Mouse (Mus musculus) adrenal gland, adult 18-20 months (tissue): ENCODE measurements at regions not wholly inside any gene's neighbourhood (a gene's known extent, or its start where the extent isn't known, plus 50 kb on each side); places are given as distances from the start of the nearest gene placed in this dataset.

Experiments
- DNase-seq, 2 experiments: peaks; one replicate each; pipeline ENCODE4 v3.0.0; 2021 to 2022; ENCODE audit warnings: low spot score in 2 of 2

DNA sequence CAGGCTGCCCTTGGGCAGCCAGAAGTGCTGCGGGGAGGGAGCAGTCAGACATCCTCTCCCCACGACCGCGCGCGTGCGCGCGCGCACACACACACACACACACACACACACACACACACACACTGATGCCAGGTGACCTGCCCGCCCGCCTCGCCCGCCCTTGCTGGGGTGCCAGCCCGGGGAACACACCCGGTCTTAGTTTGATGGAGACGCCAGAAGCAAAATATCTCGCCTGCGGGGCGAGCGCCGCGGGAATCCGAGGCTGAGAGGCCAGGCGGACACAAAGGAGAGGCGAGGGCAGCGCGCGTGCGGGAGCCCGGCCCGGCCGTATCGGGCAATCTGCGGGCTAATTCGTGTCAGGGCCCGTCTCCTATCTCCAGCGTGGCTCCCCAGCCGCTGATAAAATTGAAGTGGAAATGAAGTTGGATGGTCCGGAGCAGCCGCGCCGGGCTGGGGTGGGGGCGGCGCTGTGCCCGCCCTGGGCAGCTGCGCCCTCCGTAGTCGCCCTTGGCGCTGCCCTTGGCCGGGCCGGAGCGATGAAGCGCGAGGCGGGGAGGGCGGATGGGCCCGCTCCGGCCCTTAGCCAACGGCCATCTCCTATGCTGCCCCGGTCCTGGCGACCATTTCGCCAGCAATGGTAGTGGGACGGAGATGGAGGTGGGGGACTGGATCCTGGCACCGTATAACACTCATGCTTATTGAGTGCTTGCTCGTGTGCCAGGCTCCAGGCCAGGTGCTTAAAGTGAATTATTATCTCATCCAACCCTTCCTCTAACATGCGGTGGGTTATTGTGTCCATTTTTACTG, 117.2 kb upstream of the Lhx1 start:
- peak in 1 of 2 experiments; percentile 28 for DNase-seq

GRCm38 (mm10) chr11:84641601-84642000, 116.3 kb upstream of the Lhx1 start:
- DNase-seq: no peak

DNA sequence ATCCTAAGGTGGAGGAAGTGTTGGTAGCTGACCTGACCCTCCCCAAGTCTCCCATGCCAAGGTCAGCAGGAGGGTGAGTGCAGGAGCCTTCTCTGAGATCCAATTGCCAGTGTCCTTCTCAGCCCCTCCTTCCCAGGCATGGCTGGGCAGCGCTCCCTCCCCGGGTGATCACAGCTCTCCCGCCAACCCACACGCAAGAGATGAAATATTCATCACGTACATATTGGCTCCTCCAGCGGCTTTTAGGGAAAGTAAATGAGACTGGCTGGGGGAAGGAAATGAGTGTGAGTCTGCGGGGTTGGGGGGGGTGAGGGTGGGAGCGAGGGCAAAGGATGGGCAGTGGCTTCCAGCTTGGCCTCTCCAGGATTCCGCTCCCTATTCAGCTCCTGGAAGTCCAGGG, 113.0 kb upstream of the Lhx1 start:
- no peak for DNase-seq

DNA sequence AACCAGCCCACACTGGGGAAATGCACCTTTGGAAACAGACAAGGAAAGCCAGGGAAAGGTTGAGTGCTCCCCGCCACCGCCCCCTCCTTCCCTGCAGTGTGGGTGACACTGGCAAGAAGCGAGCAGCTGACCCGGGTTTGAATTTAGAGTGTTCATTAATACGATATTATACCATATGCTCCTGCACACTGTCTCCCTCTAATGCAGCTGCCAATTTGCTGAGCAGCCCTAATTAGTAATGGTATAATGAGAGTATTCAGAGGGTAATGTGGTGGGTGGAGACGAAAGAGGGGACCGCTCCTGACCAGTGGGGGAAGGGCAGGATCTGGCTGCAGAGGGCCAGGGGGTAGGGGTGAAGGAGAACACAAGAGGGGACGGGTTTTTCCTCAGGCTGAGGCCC, 111.9 kb upstream of the Lhx1 start:
- DNase-seq: no peak

DNA sequence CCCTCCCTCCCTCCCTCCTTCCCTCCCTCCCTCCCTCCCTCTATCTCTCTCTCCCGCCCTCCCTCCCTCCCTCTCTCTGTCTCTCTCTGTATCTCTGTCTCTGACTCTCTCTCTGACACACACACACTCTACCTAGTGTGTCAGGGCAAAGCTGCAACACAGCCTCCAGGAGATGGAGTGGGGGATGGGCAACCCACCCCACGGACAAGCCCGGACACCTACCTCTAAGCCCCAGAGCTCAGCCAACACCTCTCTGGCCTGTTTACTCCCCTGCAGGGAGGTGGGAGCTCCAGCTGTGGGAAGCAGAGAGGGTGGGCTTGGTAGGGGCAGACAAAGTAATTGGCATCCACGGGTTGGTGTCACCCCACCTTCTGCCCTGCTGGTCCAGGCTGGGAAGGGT, 109.7 kb upstream of the Lhx1 start:
- DNase-seq: no peak

GRCm38 (mm10) chr11:84633300-84633699, 108.0 kb upstream of the Lhx1 start:
- DNase-seq: no peak

DNA sequence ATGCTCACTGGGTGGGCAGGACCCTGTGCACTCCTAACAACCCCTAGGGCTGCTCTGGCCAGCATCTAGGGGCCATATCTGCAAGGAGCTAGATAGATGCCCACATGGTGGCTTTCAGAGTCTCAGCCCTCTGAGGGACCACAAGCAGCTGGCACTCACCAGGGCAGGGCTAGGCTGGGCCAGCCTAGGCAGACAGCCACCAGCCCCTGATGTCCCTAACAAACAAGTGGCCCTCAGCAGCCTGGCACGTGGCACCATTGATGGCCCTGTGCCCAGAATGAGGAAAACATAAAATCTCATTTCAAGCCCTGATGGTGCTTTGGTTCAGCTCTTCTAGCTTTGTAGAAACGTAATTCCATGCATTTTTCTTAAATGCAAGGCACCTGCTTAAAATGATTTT, 102.8 kb upstream of the Lhx1 start:
- no peak for DNase-seq

GRCm38 (mm10) chr11:84627685-84628084, 102.3 kb upstream of the Lhx1 start:
- DNase-seq: no peak

- DNase-seq: no peak
These were observed 101.9 kb upstream of the Lhx1 start for GRCm38 (mm10) chr11:84627259-84627658.

DNA sequence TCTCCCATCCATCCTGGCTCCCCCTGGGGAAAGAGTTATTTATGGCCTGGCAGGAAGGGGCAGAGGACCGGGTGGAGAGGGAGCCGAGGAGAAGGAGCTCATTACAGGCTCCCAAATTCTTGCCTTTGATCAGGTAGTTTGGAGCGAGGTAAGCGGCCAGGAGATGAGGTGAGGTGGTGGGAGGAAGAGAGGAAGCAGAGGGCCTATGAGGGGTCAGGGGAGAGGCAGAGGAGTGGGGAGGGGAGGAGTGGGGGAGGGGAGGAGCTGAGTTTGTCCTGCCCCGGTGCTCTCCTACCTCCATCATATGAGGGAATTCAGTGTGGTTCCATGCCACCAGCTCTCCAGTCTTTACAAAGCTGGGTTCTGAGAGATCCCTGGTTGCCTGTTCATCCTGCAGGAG, 98.8 kb upstream of the Lhx1 start:
- DNase-seq: no peak

- no peak for DNase-seq
These were observed 94.4 kb upstream of the Lhx1 start for GRCm38 (mm10) chr11:84619713-84620112.

DNA sequence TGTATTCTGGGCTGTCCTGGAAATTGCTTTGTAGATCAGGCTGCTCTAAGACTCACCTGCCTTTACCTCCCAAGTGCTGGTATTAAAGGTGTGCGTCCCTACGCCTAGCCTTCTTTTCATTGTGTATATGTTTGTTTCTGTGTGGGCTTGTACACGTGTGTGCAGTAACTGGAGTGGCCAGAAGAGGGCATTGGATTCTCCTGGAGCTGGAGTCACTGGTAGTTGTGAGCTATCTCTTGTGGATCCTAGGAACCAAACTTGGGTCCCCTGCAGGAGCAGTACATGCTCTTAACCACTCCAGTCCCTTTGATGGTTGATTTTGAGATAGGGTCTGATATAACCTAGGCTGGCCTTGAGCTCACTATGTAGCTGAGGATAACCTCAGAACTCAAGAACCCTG, 93.2 kb upstream of the Lhx1 start:
- DNase-seq: no peak

- no peak for DNase-seq
These were observed 87.8 kb upstream of the Lhx1 start for GRCm38 (mm10) chr11:84612982-84613720.

GRCm38 (mm10) chr11:84611625-84611879, 86.2 kb upstream of the Lhx1 start:
- DNase-seq: no peak

DNA sequence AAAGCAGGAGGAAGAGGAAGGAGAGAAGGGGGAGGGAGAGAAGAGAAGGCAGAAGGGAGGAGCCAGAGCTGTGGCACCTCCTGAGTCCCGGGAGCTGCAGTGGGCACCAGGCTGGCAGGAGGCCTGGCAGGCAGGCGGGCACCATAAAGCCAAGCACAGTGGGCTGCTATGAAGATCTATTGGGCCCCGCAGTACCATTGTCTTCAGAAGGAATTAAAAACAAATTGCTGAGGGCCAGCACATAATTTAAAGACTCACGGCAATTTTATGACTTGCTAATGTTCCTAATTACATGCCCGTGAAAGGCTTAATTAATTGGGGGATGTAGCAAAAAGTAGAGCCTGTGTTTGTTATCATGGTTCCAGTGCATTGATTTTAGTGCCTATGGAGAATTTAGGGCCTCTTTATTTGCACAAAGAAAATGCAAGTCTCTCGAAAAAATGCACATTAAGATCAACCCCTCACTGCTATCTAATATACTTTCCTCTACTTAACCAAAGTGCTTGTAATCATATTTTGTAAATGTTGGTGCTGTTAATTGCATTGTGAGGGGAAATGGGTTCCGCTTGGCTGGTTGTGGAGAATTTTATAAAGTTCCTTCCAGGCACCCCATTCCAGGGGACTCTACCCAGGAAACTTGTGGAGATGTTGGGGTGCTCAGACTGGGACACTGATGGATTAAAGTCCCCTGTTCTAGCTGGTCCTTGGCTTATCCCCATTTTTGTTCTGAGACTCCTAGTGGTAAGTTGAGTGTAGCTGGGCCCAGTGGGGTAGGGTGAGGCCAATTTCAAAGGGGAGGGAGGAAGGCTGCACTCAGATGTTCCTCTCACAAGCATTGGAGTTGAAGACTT, 85.7 kb upstream of the Lhx1 start:
- no peak for DNase-seq

GRCm38 (mm10) chr11:84604781-84605180, 79.4 kb upstream of the Lhx1 start:
- no peak for DNase-seq

DNA sequence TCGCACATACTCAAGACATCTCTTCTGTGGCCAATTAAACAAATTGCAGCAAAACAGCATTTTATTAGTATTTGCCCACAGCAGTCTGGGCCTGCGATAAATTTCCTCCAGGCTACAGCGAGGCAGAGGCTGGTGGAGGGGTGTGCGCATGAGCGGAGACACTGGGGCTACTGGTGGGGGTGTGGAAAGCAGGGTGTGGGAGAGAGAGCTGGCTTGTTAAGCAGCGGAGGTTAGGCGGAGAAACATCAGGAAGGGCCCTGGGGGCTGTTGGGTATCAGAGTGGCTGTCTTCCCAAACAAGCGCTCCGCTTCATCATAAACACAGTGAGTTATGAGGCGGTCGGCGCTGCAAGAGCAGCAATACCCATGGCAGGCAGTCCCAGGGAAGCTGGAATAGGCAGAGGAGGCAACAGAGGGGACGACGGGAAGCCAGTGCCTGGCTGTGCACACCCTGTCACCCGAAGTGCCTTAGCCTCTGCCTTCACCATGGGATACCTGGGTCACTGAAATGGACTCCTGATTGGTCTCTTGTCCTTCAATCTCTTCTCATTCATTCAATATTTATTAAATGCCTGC, 74.0 kb upstream of the Lhx1 start:
- DNase-seq: no peak

DNA sequence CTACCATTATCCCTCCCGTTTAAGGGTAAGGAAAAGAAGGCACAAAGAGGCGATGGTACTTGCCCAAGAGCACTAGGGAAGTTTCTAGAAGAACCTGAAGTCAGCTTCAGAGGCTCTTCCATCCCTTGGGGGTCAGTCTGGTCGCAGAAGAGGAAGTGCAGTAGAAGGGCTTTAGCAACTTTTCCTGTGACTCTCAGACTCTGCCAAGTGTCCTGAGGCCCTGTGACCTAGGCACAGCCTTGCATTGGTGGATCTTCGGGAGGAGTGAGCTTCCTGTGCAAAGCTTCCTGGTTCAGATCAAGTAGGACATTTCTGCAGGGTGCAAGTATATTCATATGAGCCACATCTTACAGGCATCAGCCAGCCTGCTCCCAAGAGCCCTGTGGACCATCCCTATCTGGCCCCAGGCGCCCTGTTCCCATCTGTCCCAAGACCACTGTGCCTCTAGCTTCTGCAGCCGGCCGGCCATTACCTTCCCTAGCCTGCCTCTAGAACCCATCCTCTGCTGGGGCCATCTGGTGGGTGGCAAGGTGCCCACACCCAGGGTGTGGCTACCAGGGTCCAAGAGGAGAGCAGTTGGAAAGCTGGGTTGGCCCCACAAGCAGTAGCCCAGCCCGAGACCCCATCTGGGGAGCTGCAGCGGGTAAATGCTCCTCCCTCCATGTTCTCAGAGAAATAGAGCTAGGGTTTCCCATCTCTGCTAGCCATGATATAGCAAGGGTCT, 72.4 kb upstream of the Lhx1 start:
- no peak for DNase-seq

- DNase-seq: no peak
These were observed 67.5 kb upstream of the Lhx1 start for GRCm38 (mm10) chr11:84592715-84593339.

GRCm38 (mm10) chr11:84587107-84587506, 61.8 kb upstream of the Lhx1 start:
- no peak for DNase-seq

GRCm38 (mm10) chr11:84585626-84586025, 60.3 kb upstream of the Lhx1 start:
- DNase-seq: no peak
